Mouse (Mus musculus) urinary bladder, postnatal 25 days (tissue): ENCODE data around the gene Pex14.

ENCODE experiments used
- DNase-seq: peaks from one replicate; pipeline ENCODE4 v3.0.0; 2022; ENCODE audit warnings: low spot score

Pex14 gene

GRCm38 (mm10) chr4:149055847-149056246 lies 43.8 kb downstream of the Pex14 start:
- no peak for DNase-seq

- DNase-seq: no peak
Observed at GRCm38 (mm10) chr4:149049351-149050159, 50.1 kb downstream of the Pex14 start.

DNA sequence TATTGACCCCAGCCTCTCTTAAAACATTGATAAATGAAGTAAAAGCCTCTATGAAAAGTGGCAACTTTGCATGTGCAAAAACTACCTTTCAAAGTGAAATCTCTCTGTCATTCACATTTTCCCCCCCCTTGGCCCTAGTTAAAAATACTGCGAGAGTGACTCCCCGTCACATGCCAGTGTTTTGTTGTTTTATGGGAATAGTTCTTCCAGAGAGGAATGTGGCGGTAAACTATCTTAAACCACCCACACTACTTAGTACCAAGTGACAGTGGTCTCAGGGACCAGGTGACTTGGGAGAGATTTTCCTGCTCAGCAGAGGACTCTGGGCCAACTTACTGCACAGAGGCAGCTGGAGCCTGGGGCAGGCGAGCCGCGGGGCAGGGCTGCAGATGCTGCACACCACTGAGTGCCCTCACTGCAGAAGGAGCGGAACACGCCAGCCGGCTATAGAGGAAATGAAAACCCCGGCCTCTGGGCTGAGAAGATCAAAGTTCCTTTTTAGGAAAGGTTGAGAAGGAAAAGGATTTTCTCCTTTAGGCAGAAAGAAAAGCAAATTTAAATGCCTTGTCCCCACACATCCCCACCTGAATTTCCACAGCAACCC lies 50.9 kb downstream of the Pex14 start:
- DNase-seq: no peak

GRCm38 (mm10) chr4:149047360-149047759 lies 52.3 kb downstream of the Pex14 start:
- peak; percentile 26 for DNase-seq

- DNase-seq: no peak
Observed at GRCm38 (mm10) chr4:149045885-149046284, 53.8 kb downstream of the Pex14 start.

DNA sequence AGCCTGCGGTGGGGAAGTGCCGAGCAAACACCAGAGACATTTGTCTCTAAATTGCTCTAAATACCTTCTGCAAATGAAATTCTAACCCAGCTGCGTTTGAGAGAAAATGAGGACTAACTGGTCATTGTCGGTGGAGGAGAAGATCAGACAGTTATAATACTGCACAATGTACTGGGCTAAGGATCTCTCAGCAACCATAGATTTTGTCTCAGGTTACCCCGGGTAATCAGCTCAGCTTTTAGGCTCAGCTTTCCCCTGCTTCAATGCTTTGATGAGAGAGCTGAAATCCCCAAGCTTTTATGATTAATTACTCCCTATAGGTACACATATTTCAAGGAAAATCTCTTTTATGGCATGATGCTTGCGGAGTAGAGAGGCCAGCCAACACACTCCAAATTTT lies 59.4 kb downstream of the Pex14 start:
- DNase-seq: no peak

GRCm38 (mm10) chr4:149037706-149038105 lies 62.0 kb downstream of the Pex14 start:
- no peak for DNase-seq

DNA sequence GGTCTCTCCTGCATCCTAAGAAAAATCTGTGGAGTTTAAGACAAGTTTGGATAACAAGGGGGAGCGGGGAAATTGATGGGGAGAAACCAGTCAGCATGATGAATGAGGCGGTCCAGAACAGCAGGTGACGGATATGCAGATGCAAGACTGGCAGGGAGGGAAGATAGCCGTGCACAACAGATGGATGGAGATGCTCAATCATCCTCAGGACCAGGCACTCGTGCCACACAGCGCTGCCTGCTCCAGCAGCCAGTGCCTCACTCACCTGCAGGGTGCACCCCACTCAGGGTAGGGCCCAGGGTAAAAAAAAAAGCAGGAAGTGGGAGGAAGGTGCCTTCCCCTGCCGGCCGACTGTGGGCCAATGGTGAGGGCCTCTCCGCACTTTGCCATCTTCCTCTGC lies 63.1 kb downstream of the Pex14 start:
- no peak for DNase-seq

GRCm38 (mm10) chr4:149031507-149031906 lies 68.2 kb downstream of the Pex14 start:
- DNase-seq: no peak

DNA sequence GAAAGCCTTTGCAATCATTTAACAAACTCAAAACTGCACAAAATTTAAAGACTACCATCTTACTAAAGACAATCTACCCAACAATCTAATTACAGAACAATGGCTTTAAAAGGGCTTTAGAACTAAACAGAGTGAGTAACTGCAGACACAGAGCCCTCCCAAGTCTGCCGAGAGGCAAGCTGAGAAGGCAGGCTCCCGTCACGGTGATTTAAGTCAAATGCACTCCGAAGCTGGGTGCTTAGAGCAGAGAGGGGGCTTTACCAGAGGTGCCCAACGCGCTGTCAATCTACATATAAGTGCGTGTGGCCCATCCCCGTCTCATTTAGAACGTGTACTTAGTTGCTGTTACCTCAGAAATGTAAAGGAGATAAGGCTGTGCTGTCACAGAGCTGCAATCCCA lies 72.1 kb downstream of the Pex14 start:
- no peak for DNase-seq

DNA sequence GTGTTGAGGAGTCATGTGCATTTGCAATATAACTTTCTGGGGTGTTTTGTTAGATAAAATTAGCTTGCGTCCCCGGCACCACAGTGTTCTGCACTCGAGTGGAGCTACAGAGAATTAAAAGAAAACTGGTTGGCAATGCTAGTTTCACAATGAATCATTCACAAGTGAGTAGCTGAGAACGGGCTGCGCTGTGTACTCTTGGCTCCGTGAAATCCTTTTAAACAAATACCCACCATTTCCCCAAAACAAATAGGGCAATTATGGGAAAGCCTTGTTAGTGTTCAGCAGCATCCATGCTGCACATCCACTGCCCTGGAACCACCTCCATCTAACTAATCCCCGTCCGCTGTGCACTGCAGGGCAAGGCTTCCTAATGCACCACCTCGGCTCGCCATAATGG lies 74.4 kb downstream of the Pex14 start:
- no peak for DNase-seq

DNA sequence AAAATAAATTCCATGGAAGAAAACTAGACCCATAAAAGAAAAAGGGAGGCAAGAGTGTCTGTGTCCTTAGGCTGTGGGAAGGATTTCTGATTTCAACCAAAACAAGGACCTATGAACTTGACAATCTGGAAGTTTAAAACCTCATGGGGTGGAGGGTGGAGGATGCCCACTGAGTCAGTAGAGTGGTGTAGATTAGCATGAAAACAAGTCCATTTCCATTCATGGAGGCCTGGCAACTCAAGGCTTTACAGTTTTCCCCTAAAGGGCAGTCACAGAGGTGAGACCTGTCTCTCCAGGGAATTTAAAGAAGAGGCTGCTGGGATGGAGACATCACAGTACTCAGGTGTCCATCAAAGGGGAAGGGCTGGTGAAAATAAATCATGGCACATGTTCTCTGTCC lies 78.7 kb downstream of the Pex14 start:
- DNase-seq: no peak

DNA sequence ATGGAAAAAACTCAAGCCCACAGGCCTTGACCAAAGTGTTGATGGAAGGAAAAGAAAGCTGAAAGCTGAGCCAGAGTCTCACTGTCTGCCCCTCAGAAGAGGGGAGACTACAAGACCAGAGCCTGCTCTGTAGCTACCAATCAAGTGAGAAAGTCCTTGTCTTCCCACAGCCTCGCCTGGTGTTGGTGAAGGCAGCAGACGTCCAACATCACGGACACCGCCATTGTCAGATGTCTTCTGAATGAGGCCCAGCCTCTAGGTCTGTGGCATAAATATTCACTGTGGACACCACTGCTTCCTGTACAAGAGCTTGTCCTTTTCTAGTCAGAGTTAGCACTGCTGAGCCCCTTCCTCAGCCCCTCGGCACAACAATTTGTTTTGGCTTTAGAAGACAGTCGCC lies 80.2 kb downstream of the Pex14 start:
- DNase-seq: no peak

DNA sequence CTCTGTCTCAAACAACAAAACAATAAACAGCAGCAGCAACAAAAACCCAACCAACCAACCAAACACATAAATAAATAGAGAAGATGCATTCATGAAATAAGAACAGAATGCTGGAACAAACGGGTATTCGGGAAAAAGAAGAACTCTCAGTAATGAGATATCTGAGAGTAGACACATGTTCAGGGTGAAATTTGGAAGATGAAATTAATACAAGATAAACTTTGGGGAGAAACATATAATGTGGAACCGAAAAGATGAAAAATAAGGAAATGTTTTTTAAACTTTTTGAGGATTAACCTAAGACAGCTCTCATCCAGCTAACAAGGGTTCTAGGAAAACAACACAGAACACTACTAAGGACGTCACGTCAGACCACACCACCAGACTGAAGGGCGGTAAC lies 92.9 kb downstream of the Pex14 start:
- no peak for DNase-seq

DNA sequence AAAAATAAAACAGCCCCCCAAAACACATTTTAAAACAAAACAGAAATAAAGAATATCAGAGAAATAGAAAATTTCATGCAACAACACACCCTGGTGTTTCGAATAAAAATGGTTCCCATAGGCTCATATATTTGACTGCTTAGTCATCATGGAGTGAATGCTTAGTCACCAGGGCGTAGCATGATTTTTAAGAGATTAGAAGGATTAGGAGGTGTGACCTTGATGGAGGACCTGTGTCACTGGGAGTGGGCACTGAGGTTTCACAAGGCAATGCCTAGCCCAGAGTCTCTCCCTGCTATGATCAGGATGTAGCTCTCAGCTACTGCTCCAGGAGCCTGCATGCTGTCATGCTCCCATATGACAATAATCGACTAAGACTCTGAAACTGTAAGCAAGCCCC lies 93.6 kb downstream of the Pex14 start:
- DNase-seq: no peak

- DNase-seq: no peak
Observed at GRCm38 (mm10) chr4:149002441-149003093, 97.1 kb downstream of the Pex14 start.

DNA sequence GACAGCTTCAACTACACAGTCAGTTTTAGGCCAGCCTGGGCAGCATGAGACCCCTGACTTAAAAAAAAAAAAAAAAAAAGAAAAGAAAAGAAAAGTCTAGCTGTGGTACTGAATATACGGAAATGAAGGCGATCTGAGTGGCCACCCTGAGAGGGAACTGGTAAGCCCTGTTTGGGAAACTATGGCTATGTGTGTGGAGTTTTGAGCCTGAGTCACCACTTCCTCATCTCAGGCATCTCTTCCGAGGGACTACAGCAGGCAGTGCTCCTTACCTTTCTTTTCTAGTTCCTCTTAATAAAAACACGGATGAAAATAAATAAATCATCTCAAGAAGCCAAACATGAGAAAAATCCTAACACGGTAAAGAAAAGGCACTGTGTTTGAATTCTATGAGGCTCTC lies 98.2 kb downstream of the Pex14 start:
- no peak for DNase-seq

GRCm38 (mm10) chr4:149000746-149001145 lies 98.9 kb downstream of the Pex14 start:
- no peak for DNase-seq

DNA sequence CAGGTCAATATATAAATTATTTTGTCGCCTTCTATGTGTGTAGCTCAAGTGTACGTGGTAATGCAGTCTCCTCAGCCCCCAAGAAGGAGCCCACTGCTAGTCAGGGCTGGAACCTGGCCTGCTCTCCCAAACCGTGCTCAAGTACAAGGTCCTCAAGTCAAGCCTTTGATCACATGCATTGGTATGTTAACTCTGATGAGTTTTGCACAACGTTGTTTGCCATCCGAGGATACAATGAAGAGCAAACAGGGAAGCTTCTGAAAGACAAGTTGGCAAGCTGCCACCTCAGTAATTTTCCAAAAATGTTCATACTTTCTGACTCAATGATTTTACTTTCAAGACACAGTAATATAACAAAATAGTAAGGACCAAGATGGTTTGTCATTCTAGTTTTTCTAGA lies 105.7 kb downstream of the Pex14 start:
- DNase-seq: no peak

DNA sequence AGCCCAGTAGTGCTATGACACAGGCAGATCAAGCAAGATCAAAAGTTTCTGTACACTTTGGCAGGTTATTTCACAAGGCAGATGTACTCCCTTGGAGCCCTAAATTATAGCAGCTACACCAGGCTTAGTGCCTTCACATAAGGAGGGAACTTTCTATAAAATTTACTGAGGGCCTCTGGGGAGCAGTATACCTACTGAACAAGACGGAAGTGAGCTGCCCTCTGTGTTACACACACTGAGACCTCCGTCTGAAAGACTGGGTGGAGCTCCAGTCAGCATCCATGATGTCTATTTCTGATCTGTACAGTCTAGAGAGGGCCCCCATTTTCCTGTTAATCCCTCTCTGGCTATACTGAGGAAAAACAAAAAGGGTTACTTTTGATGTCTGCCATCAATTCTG lies 109.6 kb downstream of the Pex14 start:
- no peak for DNase-seq

GRCm38 (mm10) chr4:148985541-148986476 lies 113.9 kb downstream of the Pex14 start:
- no peak for DNase-seq
